Mouse (Mus musculus) midbrain, embryonic 15.5 days (tissue): ENCODE results near the gene Cep170b. TPM values are rescaled to one million over a fixed set of nuclear protein-coding genes. Genes with fewer than 3 reads are reported as not detected.
A peak's percentile ranks its signal among the peaks of the same experiment; 100 is the strongest.

Experiments used
- ATAC-seq: fragments of 200-750 bp; cut with Nextera tagmentation; replicated peaks from 2 replicates; pipeline ENCODE4 v1.8.0; 2017; ENCODE audit warnings: moderate TSS enrichment
- H3K27ac ChIP-seq: fragments of 300-500 bp; sonication (generic); 2 replicates; pipeline ENCODE4 v1.5.1; 2015; ENCODE audit warnings: mild to moderate bottlenecking, inconsistent platforms
- H3K27me3 ChIP-seq: fragments of 300-500 bp; sonication (generic); replicated peaks from 2 replicates; pipeline ENCODE4 v1.6.1; 2015; ENCODE audit warnings: inconsistent platforms
- H3K36me3 ChIP-seq: fragments of 300-500 bp; sonication (generic); replicated peaks from 2 replicates; pipeline ENCODE4 v1.6.1; 2015; ENCODE audit warnings: inconsistent platforms
- H3K4me1 ChIP-seq: fragments of 300-500 bp; sonication (generic); 2 replicates; pipeline ENCODE4 v1.6.1; 2015; ENCODE audit warnings: inconsistent platforms
- H3K4me2 ChIP-seq: fragments of 300-500 bp; sonication (generic); 2 replicates; pipeline ENCODE4 v1.6.1; 2015; ENCODE audit warnings: inconsistent platforms, mild to moderate bottlenecking, moderate library complexity
- H3K4me3 ChIP-seq: fragments of 300-500 bp; sonication (generic); 2 replicates; pipeline ENCODE4 v1.5.1; 2015; ENCODE audit warnings: mild to moderate bottlenecking, inconsistent platforms
- H3K9ac ChIP-seq: fragments of 300-500 bp; sonication (generic); 2 replicates; pipeline ENCODE4 v1.6.1; 2015; ENCODE audit warnings: mild to moderate bottlenecking, inconsistent platforms
- H3K9me3 ChIP-seq: fragments of 300-500 bp; sonication (generic); 2 replicates; pipeline ENCODE4 v1.6.1; 2016; ENCODE audit warnings: inconsistent platforms
- WGBS: fragments of 180-500 bp; shearing (Covaris S2); methylation state at CpG from one replicate; pipeline ENCODE4 v1.1.7; 2015; ENCODE audit warnings: mixed read lengths; 5-methylcytosine and 5-hydroxymethylcytosine counted together
- polyA plus RNA-seq: library from polyadenylated mRNA; unstranded; fragments of >200 nt; fragmentation: Nextera tagmentation; extraction: Ambion mirVana; gene quantifications from 2 replicates; pipeline ENCODE4 v1.2.1, GENCODE M21; 2015

Gene Cep170b
- polyA plus RNA-seq, 1 experiment from 2014 or later, result 53.7 TPM

DNA sequence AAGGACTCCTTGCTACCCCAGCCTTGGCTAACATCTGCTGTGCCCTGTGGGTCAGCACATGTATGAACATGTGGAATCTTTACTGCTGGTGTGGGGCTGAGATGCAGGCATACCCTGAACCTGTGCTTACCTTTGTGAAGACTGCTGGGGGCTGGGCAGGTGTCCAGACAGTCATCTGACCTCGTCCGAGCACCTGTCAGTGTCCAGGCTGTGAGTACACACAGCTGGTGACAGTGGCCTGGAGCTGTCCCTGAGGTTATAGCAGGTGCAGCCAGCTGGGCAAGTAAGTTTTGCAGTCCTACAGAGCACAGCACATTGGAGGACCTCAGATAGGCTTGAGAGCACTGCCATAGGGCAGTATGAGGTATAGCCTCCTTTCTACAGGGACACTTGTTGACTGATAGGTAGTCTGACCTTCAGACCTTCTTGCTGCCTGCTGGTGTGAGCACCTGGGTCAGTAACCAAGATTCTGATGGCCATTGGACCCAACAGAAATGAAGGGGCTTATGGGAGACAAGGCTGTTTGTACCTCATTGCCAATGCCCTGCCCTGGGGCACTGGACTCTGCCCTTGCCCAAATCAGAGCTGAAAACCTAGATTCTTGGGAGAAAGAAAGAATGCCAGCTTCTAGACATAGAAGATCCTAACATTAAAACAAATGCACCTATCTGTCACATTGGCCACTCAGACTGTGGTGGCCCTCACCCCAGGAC lies 14.0 kb downstream of the Cep170b start:
- no peak overlapping the region for H3K4me3 ChIP-seq
- no peak overlapping the region for H3K4me2 ChIP-seq
- H3K36me3 ChIP-seq, result peaks cover 61% of the 10 kb centered on the region
- H3K27ac ChIP-seq, result no peak overlapping the region
- 81% methylated on average over 2 of the region's 2 CpGs for WGBS
- no peaks in the 10 kb centered on the region for H3K4me1 ChIP-seq
- H3K9ac ChIP-seq, result no peak overlapping the region
- H3K27me3 ChIP-seq, result no peaks in the 10 kb centered on the region
- H3K9me3 ChIP-seq, result no peaks in the 10 kb centered on the region
- no peak for ATAC-seq

DNA sequence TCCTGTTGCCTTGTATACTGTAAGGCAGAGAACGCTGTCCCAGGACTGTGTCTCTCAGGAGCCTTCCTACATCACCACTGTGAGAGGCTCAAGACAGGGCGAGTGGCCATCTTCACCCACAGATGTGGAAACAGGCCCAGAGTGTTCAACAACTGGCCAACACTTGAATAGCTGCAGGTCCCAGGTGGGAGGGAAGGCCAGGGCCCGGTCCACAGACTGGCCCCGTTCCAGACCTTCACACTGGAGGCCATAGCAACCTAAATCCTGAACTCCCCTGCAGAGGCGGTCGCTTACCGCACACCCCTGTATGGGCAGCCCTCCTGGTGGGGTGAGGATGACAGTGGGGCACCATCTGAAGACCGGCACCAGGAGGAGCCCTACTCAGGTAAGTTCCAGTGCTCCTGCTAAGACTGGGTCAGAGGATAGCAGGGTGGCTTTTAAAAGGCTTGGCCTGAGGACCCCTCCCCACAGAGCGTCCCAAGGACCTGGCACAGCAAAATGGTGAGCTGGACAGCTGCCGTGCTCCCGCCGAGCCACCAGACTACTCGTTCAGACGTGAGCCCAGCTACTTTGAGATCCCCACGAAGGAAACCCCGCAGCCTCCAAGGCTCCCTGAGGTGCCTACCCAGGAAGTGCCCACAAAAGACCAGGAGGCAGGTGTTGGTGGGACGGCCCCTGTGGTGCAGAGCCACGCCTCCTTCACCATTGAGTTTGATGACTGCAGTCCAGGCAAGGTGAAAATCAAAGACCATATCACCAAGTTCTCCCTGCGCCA lies 14.8 kb downstream of the Cep170b start:
- H3K9ac ChIP-seq, result no peak overlapping the region
- WGBS, result 87% methylated on average over 19 of the region's 19 CpGs
- no peak overlapping the region for H3K4me2 ChIP-seq
- ATAC-seq, result no peak
- H3K36me3 ChIP-seq, result peaks cover 69% of the 10 kb centered on the region
- H3K27me3 ChIP-seq, result no peaks in the 10 kb centered on the region
- no peaks in the 10 kb centered on the region for H3K9me3 ChIP-seq
- H3K27ac ChIP-seq, result no peak overlapping the region
- H3K4me1 ChIP-seq, result no peaks in the 10 kb centered on the region
- H3K4me3 ChIP-seq, result no peak overlapping the region

DNA sequence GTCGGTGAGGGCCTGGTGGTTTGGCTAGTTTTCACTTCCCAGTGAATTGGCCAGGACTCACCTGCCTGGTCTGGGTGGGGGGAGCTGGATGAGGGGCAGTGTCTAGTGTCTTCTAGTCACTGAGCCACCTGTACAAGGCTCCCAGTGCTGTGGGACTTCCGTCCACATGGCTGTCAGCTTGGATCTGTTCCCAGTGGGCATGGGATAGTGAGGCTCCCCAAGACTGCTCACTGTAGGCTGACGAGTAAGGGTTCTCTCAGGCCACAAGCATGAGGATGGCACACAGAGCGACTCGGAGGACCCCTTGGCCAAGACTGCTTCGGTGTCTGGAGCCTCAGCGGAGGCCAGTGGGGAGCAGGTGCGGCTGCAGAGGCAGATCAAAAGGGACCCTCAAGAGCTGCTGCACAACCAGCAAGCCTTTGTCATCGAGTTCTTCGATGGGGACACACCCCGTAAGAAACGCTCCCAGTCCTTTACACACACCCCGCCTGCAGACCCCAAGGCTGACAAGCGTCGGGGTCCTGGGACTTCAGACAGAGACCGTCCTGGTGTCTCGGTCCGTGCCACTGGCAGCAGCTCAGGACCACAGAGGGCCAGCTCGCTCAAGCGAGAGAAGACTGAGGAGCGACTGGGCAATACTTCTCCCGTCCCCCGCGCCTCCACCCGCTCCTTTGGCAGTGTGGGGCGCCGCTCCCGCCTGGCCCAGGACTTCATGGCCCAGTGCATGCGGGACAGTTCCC lies 15.8 kb downstream of the Cep170b start:
- Histone ChIP-seq H3K9ac (no peak overlapping the region), H3K27ac (no peak overlapping the region), H3K27me3 (no peaks in the 10 kb centered on the region), H3K36me3 (peaks cover 74% of the 10 kb centered on the region), H3K4me3 (no peak overlapping the region), H3K9me3 (no peaks in the 10 kb centered on the region), H3K4me2 (no peak overlapping the region), H3K4me1 (no peaks in the 10 kb centered on the region)
- 76% methylated on average over 29 of the region's 29 CpGs for WGBS
- no peak for ATAC-seq

DNA sequence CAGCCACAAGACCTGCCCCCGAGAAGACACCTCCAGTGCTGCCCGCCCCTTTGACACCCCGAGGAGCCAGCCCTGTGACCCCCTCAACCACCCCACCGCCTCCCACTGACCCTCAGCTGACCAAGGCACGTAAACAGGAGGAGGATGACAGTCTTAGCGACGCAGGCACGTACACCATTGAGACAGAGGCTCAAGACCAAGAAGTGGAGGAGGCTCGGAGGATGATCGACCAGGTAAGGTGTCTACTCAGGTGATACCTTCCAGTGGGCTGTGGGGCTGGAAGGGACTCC lies 16.3 kb downstream of the Cep170b start:
- Histone ChIP-seq H3K4me1 (no peaks in the 10 kb centered on the region), H3K4me3 (no peak overlapping the region), H3K36me3 (peaks cover 69% of the 10 kb centered on the region), H3K27ac (no peak overlapping the region), H3K9me3 (no peaks in the 10 kb centered on the region), H3K4me2 (no peak overlapping the region), H3K9ac (no peak overlapping the region), H3K27me3 (no peaks in the 10 kb centered on the region)
- WGBS, result 88% methylated on average over 10 of the region's 10 CpGs
- ATAC-seq, result no peak

DNA sequence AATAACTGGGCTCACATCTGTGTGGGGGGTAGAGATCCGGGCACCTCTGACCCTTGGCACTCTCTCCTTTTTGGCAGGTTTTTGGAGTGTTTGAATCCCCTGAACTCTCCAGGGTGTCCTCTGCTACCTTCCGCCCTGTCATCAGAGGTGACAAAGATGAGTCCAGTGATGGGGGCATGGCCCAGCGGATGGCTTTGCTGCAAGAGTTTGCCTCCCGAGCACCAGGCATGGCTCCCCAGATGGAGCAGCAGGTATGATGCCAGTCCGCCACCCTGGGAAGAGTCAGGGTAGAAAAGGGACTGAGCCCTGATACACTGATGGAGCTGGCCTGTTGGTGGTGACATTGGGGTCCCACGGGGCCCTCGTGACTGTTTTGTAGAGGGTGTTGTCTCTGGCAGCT lies 16.8 kb downstream of the Cep170b start:
- H3K36me3 ChIP-seq, result peaks cover 65% of the 10 kb centered on the region

DNA sequence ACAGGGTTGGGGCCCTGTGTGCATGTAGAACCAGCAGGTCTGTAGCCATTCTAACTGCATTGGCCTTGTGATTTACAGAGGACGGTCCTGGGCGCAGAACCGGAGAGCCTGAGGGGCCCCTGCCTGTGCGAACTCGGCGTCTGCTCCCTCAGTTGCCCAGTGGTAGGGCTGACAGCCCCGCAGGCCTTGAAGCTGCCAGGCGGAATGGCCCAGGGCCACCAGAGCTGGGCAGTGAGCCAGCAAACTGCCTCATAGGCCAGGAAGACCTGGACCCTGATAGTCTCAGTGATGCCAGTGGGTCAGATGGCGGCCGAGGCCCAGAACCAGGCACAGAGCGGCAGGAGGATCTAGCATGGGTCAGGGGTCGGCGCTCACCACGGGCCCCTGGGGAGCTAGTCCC lies 17.5 kb downstream of the Cep170b start:
- Histone ChIP-seq H3K9ac (no peak overlapping the region), H3K9me3 (no peaks in the 10 kb centered on the region), H3K4me2 (no peak overlapping the region), H3K27ac (no peak overlapping the region), H3K27me3 (no peaks in the 10 kb centered on the region), H3K4me3 (no peak overlapping the region), H3K36me3 (peaks cover 58% of the 10 kb centered on the region), H3K4me1 (no peaks in the 10 kb centered on the region)
- 87% methylated on average over 14 of the region's 14 CpGs for WGBS
- ATAC-seq, result no peak

More for the DNA sequence above, 16.8 kb downstream of the Cep170b start:
- 92% methylated on average over 7 of the region's 7 CpGs for WGBS
- no peak overlapping the region for H3K4me2 ChIP-seq
- no peak overlapping the region for H3K4me3 ChIP-seq
- H3K27ac ChIP-seq, result no peak overlapping the region
- H3K9me3 ChIP-seq, result no peaks in the 10 kb centered on the region
- no peak for ATAC-seq
- H3K9ac ChIP-seq, result no peak overlapping the region
- no peaks in the 10 kb centered on the region for H3K27me3 ChIP-seq
- H3K4me1 ChIP-seq, result no peaks in the 10 kb centered on the region

DNA sequence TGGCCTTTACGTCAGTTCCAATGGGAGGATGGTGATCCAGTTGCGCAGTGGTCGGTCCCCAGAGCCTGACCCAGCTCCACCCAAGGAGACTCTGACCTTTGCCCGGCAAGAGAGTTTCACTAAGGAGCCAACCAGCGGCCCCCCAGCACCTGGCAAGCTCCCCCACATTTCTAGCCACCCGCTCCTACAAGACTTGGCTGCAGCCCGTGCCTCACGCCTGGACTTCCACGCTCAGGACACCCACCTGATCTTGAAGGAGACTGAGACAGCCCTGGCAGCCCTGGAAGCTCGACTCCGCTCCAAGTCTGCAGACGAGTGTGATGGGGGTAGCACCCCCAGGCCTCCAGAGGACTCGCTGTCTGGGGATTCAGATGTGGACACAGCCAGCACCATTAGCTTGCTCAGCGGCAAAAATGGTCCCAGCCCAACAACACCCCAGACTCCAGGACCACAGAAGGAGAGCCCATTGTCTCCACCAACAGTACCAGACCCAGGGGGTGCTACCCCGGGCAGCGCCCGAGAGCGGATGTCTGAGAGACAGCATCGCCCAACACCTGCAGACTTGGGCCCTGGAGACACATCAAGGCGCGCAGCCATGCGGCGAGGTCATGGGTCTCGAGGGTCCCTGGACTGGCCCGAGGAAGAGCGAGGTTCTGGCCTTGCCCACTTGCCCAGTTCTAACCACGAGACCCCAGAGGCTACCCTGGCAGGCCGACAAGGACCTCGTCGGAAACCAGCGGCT lies 18.2 kb downstream of the Cep170b start:
- H3K4me3 ChIP-seq, result no peak overlapping the region
- ATAC-seq, result no peak
- no peaks in the 10 kb centered on the region for H3K27me3 ChIP-seq
- no peak overlapping the region for H3K4me2 ChIP-seq
- H3K9ac ChIP-seq, result no peak overlapping the region
- no peaks in the 10 kb centered on the region; the same call in 1 of the 2 replicates for H3K4me1 ChIP-seq
- H3K36me3 ChIP-seq, result peaks cover 53% of the 10 kb centered on the region
- 93% methylated on average over 31 of the region's 31 CpGs for WGBS
- H3K9me3 ChIP-seq, result no peaks in the 10 kb centered on the region
- H3K27ac ChIP-seq, result no peak overlapping the region

DNA sequence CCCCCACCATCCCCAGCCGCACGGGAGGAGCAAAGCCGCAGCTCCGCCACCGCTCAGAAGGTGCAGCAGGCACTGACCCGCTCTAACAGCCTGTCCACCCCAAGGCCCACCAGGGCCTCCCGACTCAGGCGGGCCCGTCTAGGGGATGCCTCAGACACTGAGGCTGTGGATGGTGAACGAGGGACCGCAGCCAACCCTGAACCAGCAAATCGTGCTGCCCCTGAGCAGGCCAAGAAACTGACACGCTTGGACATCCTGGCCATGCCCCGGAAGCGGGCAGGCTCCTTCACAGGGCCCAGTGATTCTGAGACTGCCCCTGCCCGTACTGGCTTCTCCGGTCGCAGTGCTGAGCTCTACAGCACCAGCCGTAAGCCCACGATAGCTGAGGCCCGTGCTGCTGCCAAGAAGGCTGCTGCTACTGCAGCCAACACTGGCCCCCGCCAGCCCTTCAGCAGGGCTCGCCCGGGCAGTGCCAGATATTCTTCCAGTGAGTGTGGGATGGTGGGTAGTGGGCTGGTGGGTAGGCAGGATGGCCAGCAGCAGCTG lies 18.8 kb downstream of the Cep170b start:
- Histone ChIP-seq H3K36me3 (peaks cover 53% of the 10 kb centered on the region), H3K4me3 (no peak overlapping the region), H3K4me1 (no peaks in the 10 kb centered on the region; the same call in 1 of the 2 replicates), H3K9me3 (no peaks in the 10 kb centered on the region), H3K4me2 (no peak overlapping the region), H3K27ac (no peak overlapping the region), H3K27me3 (no peaks in the 10 kb centered on the region), H3K9ac (no peak overlapping the region)
- ATAC-seq, result no peak
- 89% methylated on average over 24 of the region's 24 CpGs for WGBS

DNA sequence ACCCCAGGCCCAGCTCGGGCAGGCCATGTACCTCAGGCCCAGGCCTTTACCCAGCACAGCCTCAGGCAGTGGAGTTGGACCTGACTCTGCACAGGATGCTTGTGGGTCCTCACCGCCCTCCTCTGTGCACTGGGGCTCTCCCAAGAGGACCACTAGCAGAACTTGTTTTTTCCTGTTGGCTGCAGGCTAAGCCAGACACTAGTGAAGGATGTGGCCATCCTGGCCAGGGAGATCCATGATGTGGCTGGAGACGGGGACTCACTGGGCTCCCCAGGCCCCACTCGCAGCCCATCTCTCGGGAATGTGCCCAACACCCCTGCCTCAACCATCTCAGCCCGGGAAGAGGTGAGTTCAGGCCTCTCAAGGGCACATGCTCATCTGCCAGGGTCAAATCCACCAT lies 22.5 kb downstream of the Cep170b start:
- no peak overlapping the region for H3K4me2 ChIP-seq
- no peaks in the 10 kb centered on the region for H3K9me3 ChIP-seq
- 69% methylated on average over 6 of the region's 6 CpGs for WGBS
- H3K9ac ChIP-seq, result peak overlapping the region; percentile 22; the same call in 1 of the 2 replicates
- H3K36me3 ChIP-seq, result peaks cover 40% of the 10 kb centered on the region; the same call in 1 of the 2 replicates
- ATAC-seq, result no peak
- peak overlapping the region; percentile 34; the same call in 1 of the 2 replicates for H3K27ac ChIP-seq
- no peaks in the 10 kb centered on the region for H3K27me3 ChIP-seq
- no peak overlapping the region for H3K4me3 ChIP-seq
- peaks cover 11% of the 10 kb centered on the region for H3K4me1 ChIP-seq

DNA sequence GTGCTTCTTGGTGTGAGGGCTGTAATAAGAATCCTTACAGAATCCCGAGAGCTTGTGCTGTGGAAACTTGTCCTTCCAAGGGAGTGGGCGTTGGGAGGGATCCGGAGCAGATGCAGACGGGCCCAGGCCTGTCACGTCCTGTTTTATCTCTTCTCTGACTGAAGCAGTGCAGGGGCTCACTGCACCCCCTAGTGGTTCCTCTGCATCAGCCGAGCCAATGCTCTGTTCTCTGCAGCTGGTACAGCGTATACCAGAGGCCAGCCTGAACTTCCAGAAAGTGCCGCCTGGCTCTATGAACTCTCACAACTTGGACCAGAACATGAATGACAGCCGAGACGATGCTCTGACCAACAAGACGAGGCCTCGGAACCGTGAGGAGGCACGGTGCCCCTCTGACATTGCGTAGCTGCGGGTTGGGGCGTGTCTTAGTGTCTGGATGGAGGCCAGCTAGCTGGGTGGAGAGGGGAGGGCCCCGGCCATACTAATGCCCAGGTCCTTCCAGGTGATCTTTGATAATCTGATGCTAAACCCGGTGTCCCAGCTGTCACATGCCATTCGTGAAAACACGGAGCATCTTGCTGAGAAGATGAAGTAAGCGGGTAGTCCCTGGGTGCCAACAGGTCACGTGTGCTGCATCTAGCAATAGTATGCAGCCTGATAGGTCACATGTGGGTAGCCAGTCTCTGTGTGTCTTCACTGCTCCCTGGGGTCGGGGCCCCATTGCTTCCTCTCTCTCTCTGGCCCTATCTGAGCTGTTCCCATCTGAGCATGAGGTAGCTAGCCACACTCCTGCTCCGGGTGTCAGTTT lies 23.1 kb downstream of the Cep170b start:
- Histone ChIP-seq H3K9ac (peak overlapping the region; percentile 31; the same call in 1 of the 2 replicates), H3K4me2 (no peak overlapping the region), H3K9me3 (no peaks in the 10 kb centered on the region), H3K4me3 (no peak overlapping the region), H3K36me3 (peaks cover 35% of the 10 kb centered on the region; the same call in 1 of the 2 replicates), H3K4me1 (peaks cover 14% of the 10 kb centered on the region), H3K27me3 (no peaks in the 10 kb centered on the region), H3K27ac (peak overlapping the region; percentile 34; the same call in 1 of the 2 replicates)
- ATAC-seq, result peak; percentile 67
- 59% methylated on average over 25 of the region's 25 CpGs for WGBS

DNA sequence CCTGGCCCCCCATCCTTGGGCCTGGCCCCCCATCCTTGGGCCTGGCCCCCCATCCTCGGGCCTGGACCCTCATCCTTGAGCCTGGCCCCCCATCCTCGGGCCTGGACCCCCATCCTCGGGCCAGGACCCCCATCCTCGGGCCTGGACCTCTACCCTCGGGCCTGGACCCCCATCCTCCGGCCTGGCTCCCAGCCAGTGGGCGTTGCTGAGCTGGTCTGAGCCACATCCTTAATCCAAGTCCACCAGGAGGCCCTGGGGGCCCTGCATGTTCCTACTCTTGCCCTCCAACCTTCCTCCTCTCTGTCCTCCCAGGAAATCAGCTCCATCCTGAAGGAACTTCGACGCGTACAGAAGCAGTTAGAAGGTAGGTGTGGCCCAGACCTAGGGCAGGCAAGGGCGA lies 24.0 kb downstream of the Cep170b start:
- Histone ChIP-seq H3K9ac (peak overlapping the region; percentile 31), H3K27me3 (no peaks in the 10 kb centered on the region), H3K4me3 (no peak overlapping the region), H3K4me2 (no peak overlapping the region), H3K9me3 (no peaks in the 10 kb centered on the region), H3K27ac (no peak overlapping the region), H3K36me3 (peaks cover 26% of the 10 kb centered on the region; the same call in 1 of the 2 replicates), H3K4me1 (peaks cover 14% of the 10 kb centered on the region)
- 89% methylated on average over 11 of the region's 11 CpGs for whole genome bisulfite sequencing
- no peak for ATAC-seq
